Mouse (Mus musculus) testis, adult 2 months (tissue): ENCODE measurements around the gene Cylc2. TPM values are rescaled to one million over a fixed set of nuclear protein-coding genes. Genes with fewer than 3 reads are reported as not detected.

Experiments
- H3K27ac ChIP-seq: fragments of 200-500 bp; 2 replicates; pipeline ENCODE4 v1.5.1; 2012; ENCODE audit warnings: low read depth, low read length; ENCODE audit not compliant: control insufficient read depth, insufficient read depth
- H3K27me3 ChIP-seq: fragments of 200-500 bp; 2 replicates; pipeline ENCODE4 v1.6.1; 2012; ENCODE audit warnings: mild to moderate bottlenecking, low read length, moderate library complexity; ENCODE audit not compliant: control insufficient read depth, insufficient read depth
- H3K36me3 ChIP-seq: fragments of 200-500 bp; 2 replicates; pipeline ENCODE4 v1.6.1; 2012; ENCODE audit warnings: mild to moderate bottlenecking, low read length; ENCODE audit not compliant: control insufficient read depth, insufficient read depth
- H3K4me1 ChIP-seq: fragments of 200-500 bp; 2 replicates; pipeline ENCODE4 v1.6.1; 2012; ENCODE audit warnings: low read length; ENCODE audit not compliant: control insufficient read depth, insufficient read depth
- H3K4me3 ChIP-seq: fragments of 200-500 bp; 2 replicates; pipeline ENCODE4 v1.5.1; 2012; ENCODE audit warnings: low read depth, mild to moderate bottlenecking, low read length, moderate library complexity, mixed read lengths; ENCODE audit not compliant: control insufficient read depth
- CTCF ChIP-seq: fragments of 200-500 bp; IDR thresholded peaks from 2 replicates; pipeline ENCODE4 v1.5.1; 2012; ENCODE audit warnings: low read depth, mild to moderate bottlenecking, inconsistent platforms, low read length, moderate library complexity; ENCODE audit not compliant: control insufficient read depth, insufficient read depth, insufficient replicate concordance
- POLR2A ChIP-seq: fragments of 200-500 bp; IDR thresholded peaks from 2 replicates; pipeline ENCODE4 v1.6.1; 2012; ENCODE audit warnings: low read depth, mild to moderate bottlenecking, inconsistent platforms, low read length, moderate library complexity; ENCODE audit not compliant: control insufficient read depth
- polyA plus RNA-seq: library from polyadenylated mRNA; depleted of rRNA; stranded (reverse); fragments of >200 nt; gene quantifications from 2 replicates; pipeline ENCODE4 v1.2.3, GENCODE M21; 2012; rRNA removed

Gene Cylc2
- 16.4 and 20.3 TPM in 2 replicates for polyA plus RNA-seq

DNA sequence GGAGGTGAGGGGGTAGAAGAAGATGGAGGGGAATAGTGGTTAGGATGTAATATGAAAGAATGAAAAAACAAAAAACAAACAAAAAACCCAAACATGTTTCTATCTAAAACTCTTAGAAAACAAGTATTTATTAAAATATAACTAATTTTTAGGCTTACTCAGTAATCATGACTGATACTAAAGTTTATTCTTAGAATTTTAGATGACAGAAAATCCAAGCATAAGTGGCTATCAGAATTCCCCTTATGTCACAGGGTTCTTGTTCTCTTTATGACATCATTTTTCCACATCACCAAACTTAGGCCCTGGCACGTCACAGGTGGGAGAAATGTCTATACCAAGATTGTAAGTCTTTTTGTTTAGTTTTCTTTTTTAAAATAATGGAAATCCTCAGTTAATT lies at the start of gene Cylc2:
TSS of gene Cylc2 (plus strand) at position 301 of the 400 bp plus-strand sequence.
- no peaks in the 10 kb centered on the region for H3K27me3 ChIP-seq
- no peak within 1 kb of the TSS for H3K27ac ChIP-seq
- no peak within 1 kb of the TSS for H3K4me3 ChIP-seq
- TF ChIP-seq POLR2A (no peak), CTCF (no peak)
- no peaks in the 10 kb centered on the region for H3K36me3 ChIP-seq
- H3K4me1 ChIP-seq = no peaks in the 10 kb centered on the region
